Mouse (Mus musculus): Measurements from ENCODE around the gene Arhgef28. TPM values are rescaled to one million over a fixed set of nuclear protein-coding genes. Genes with fewer than 3 reads are reported as not detected.

The Arhgef28 gene
- polyA plus RNA-seq (2015; fragmentation: Illumina TruSeq; extraction: RNeasy Lipid Tissue Mini Kit (QIAGEN cat#74804); ENCODE audit: low read depth, low replicate concordance) = 17.8 TPM

DNA sequence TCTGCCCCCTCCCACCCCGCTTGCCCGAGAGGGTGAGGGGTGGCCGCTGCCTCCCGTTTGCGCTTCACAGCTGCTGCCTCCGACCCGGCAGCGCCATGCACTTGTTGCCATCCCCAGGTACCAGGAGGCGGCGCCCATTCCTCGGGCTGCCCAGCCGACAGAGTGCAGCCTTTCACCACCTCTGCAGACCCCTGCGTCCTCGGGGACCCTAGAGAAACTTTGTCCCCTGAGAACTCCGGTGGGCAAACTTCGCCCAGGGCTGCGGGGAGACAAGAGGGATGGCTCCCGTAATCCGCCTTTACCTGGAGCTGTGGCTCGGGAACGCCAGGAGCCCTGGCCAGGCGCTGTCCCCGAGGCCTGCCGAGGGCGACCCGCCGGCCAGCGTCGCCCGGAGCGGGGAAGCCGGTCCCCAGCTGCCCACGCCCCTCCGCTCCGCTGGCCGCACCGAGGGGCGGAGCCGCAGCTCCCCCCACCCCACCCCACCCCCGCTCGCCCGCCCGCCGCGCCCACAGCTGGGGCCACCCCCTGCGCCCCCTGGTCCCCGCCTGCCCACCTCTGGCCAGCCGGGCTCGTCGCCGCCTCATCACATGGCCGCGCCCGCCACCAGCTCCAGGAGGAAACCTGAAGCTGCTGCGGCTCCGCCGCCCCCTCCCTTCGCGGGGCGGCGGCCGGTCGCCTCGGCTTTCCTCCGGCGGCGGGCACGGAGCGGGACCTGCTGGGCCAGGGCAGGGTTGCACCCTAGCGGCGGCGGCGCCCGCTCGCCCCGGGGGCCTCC, at the start of gene Arhgef28:
Gene Arhgef28, minus strand, starts transcription at position 669 of the 775 bp plus-strand sequence.

Other genes starting within 250 kb of the Arhgef28 start
- gene Utp15, start 56.6 kb upstream of the Arhgef28 start, polyA plus RNA-seq (2015; fragmentation: Illumina TruSeq; extraction: RNeasy Lipid Tissue Mini Kit (QIAGEN cat#74804); ENCODE audit: low read depth, low replicate concordance) = 18.3 TPM
- gene Ankra2, start 56.6 kb upstream of the Arhgef28 start, polyA plus RNA-seq (2015; fragmentation: Illumina TruSeq; extraction: RNeasy Lipid Tissue Mini Kit (QIAGEN cat#74804); ENCODE audit: low read depth, low replicate concordance) = 43.3 TPM
- not detected for gene Gm21976, start 73.4 kb upstream of the Arhgef28 start, polyA plus RNA-seq (2015; fragmentation: Illumina TruSeq; extraction: RNeasy Lipid Tissue Mini Kit (QIAGEN cat#74804); ENCODE audit: low read depth, low replicate concordance)
- gene Btf3, start 110.6 kb upstream of the Arhgef28 start, polyA plus RNA-seq (2015; fragmentation: Illumina TruSeq; extraction: RNeasy Lipid Tissue Mini Kit (QIAGEN cat#74804); ENCODE audit: low read depth, low replicate concordance) = 406 TPM
- 0.55 TPM for gene Foxd1, start 147.8 kb upstream of the Arhgef28 start, polyA plus RNA-seq (2015; fragmentation: Illumina TruSeq; extraction: RNeasy Lipid Tissue Mini Kit (QIAGEN cat#74804); ENCODE audit: low read depth, low replicate concordance)